Mouse (Mus musculus): ENCODE results near the gene Nlk. TPM values are rescaled to one million over a fixed set of nuclear protein-coding genes. Genes with fewer than 3 reads are reported as not detected.

Gene Nlk
- polyA plus RNA-seq, 1 experiment from 2014 or later, result 13.4 TPM

- Histone ChIP-seq H3K4me2 (replicated peaks; ENCODE audit: low read depth, low read length) (no peak overlapping the region), H3K4me1 (ENCODE audit: control insufficient read depth, insufficient read depth, low read length) (no peaks in the 10 kb centered on the region), H3K27me3 (ENCODE audit: control insufficient read depth, insufficient read depth, low read length) (no peaks in the 10 kb centered on the region), H3K36me3 (ENCODE audit: control insufficient read depth, insufficient read depth, low read length) (no peaks in the 10 kb centered on the region), H3K9me3 (ENCODE audit: control insufficient read depth, low read depth, low read length) (no peaks in the 10 kb centered on the region), H3K27ac (ENCODE audit: low read length) (no peak overlapping the region), H3K4me3 (ENCODE audit: low read depth, low read length) (no peak overlapping the region), H3K9ac (replicated peaks; ENCODE audit: low read depth, low read length) (no peak overlapping the region)
- no peak for ATAC-seq (ENCODE audit: insufficient number of reproducible peaks, insufficient read depth, low FRiP score, low read depth)
- 72% methylated on average over 3 of the region's 3 CpGs for WGBS
Observed at GRCm38 (mm10) chr11:78628871-78629270, 68.3 kb downstream of the Nlk start.

GRCm38 (mm10) chr11:78624377-78624776 lies 72.8 kb downstream of the Nlk start:
- Histone ChIP-seq H3K27me3 (ENCODE audit: control insufficient read depth, insufficient read depth, low read length) (no peaks in the 10 kb centered on the region), H3K27ac (ENCODE audit: low read length) (no peak overlapping the region), H3K4me2 (replicated peaks; ENCODE audit: low read depth, low read length) (no peak overlapping the region), H3K9ac (replicated peaks; ENCODE audit: low read depth, low read length) (no peak overlapping the region), H3K4me3 (ENCODE audit: low read depth, low read length) (no peak overlapping the region), H3K4me1 (ENCODE audit: control insufficient read depth, insufficient read depth, low read length) (no peaks in the 10 kb centered on the region), H3K36me3 (ENCODE audit: control insufficient read depth, insufficient read depth, low read length) (no peaks in the 10 kb centered on the region), H3K9me3 (ENCODE audit: control insufficient read depth, low read depth, low read length) (no peaks in the 10 kb centered on the region)
- 36% methylated on average over 3 of the region's 3 CpGs for WGBS
- no peak for ATAC-seq (ENCODE audit: insufficient number of reproducible peaks, insufficient read depth, low FRiP score, low read depth)

- Histone ChIP-seq H3K27ac (ENCODE audit: low read length) (no peak overlapping the region), H3K4me3 (ENCODE audit: low read depth, low read length) (no peak overlapping the region), H3K27me3 (ENCODE audit: control insufficient read depth, insufficient read depth, low read length) (no peaks in the 10 kb centered on the region), H3K9me3 (ENCODE audit: control insufficient read depth, low read depth, low read length) (no peaks in the 10 kb centered on the region), H3K4me2 (replicated peaks; ENCODE audit: low read depth, low read length) (no peak overlapping the region), H3K36me3 (ENCODE audit: control insufficient read depth, insufficient read depth, low read length) (peaks cover 3% of the 10 kb centered on the region; the same call in 1 of the 2 replicates), H3K9ac (replicated peaks; ENCODE audit: low read depth, low read length) (no peak overlapping the region), H3K4me1 (ENCODE audit: control insufficient read depth, insufficient read depth, low read length) (no peaks in the 10 kb centered on the region)
- ATAC-seq (ENCODE audit: insufficient number of reproducible peaks, insufficient read depth, low FRiP score, low read depth), result no peak
Observed at GRCm38 (mm10) chr11:78621926-78622325, 75.2 kb downstream of the Nlk start.

GRCm38 (mm10) chr11:78620179-78620578 lies 77.0 kb downstream of the Nlk start:
- ATAC-seq (ENCODE audit: insufficient number of reproducible peaks, insufficient read depth, low FRiP score, low read depth), result no peak
- H3K4me2 ChIP-seq (replicated peaks; ENCODE audit: low read depth, low read length), result no peak overlapping the region
- H3K4me3 ChIP-seq (ENCODE audit: low read depth, low read length), result no peak overlapping the region
- H3K36me3 ChIP-seq (ENCODE audit: control insufficient read depth, insufficient read depth, low read length), result peaks cover 6% of the 10 kb centered on the region; the same call in 1 of the 2 replicates
- no peak overlapping the region for H3K27ac ChIP-seq (ENCODE audit: low read length)
- no peaks in the 10 kb centered on the region for H3K27me3 ChIP-seq (ENCODE audit: control insufficient read depth, insufficient read depth, low read length)
- H3K9ac ChIP-seq (replicated peaks; ENCODE audit: low read depth, low read length), result no peak overlapping the region
- 91% methylated on average over 3 of the region's 3 CpGs for WGBS
- H3K9me3 ChIP-seq (ENCODE audit: control insufficient read depth, low read depth, low read length), result no peaks in the 10 kb centered on the region
- no peaks in the 10 kb centered on the region for H3K4me1 ChIP-seq (ENCODE audit: control insufficient read depth, insufficient read depth, low read length)

- Histone ChIP-seq H3K4me3 (ENCODE audit: low read depth, low read length) (no peak overlapping the region), H3K9ac (replicated peaks; ENCODE audit: low read depth, low read length) (0 out of 2 replicates have a peak overlapping the region, but pooled peaks have one; percentile 4), H3K27me3 (ENCODE audit: control insufficient read depth, insufficient read depth, low read length) (no peaks in the 10 kb centered on the region), H3K4me1 (ENCODE audit: control insufficient read depth, insufficient read depth, low read length) (no peaks in the 10 kb centered on the region), H3K9me3 (ENCODE audit: control insufficient read depth, low read depth, low read length) (no peaks in the 10 kb centered on the region), H3K36me3 (ENCODE audit: control insufficient read depth, insufficient read depth, low read length) (peaks cover 3% of the 10 kb centered on the region), H3K27ac (ENCODE audit: low read length) (no peak overlapping the region), H3K4me2 (replicated peaks; ENCODE audit: low read depth, low read length) (no peak overlapping the region)
- no peak for ATAC-seq (ENCODE audit: insufficient number of reproducible peaks, insufficient read depth, low FRiP score, low read depth)
Observed at GRCm38 (mm10) chr11:78611273-78611672, 85.9 kb downstream of the Nlk start.

GRCm38 (mm10) chr11:78609657-78610056 lies 87.5 kb downstream of the Nlk start:
- no peaks in the 10 kb centered on the region for H3K27me3 ChIP-seq (ENCODE audit: control insufficient read depth, insufficient read depth, low read length)
- H3K9me3 ChIP-seq (ENCODE audit: control insufficient read depth, low read depth, low read length), result no peaks in the 10 kb centered on the region
- no peak overlapping the region for H3K4me2 ChIP-seq (replicated peaks; ENCODE audit: low read depth, low read length)
- 84% methylated on average over 4 of the region's 4 CpGs for WGBS
- ATAC-seq (ENCODE audit: insufficient number of reproducible peaks, insufficient read depth, low FRiP score, low read depth), result no peak
- no peak overlapping the region for H3K9ac ChIP-seq (replicated peaks; ENCODE audit: low read depth, low read length)
- H3K36me3 ChIP-seq (ENCODE audit: control insufficient read depth, insufficient read depth, low read length), result no peaks in the 10 kb centered on the region; the same call in none of the 2 replicates
- H3K4me1 ChIP-seq (ENCODE audit: control insufficient read depth, insufficient read depth, low read length), result no peaks in the 10 kb centered on the region
- H3K27ac ChIP-seq (ENCODE audit: low read length), result no peak overlapping the region
- no peak overlapping the region for H3K4me3 ChIP-seq (ENCODE audit: low read depth, low read length)

- WGBS, result 88% methylated on average over 1 of the region's 1 CpGs
- H3K4me3 ChIP-seq (ENCODE audit: low read depth, low read length), result no peak overlapping the region
- no peaks in the 10 kb centered on the region for H3K4me1 ChIP-seq (ENCODE audit: control insufficient read depth, insufficient read depth, low read length)
- no peak overlapping the region for H3K4me2 ChIP-seq (replicated peaks; ENCODE audit: low read depth, low read length)
- no peak overlapping the region for H3K9ac ChIP-seq (replicated peaks; ENCODE audit: low read depth, low read length)
- H3K9me3 ChIP-seq (ENCODE audit: control insufficient read depth, low read depth, low read length), result no peaks in the 10 kb centered on the region
- no peak overlapping the region for H3K27ac ChIP-seq (ENCODE audit: low read length)
- no peaks in the 10 kb centered on the region for H3K27me3 ChIP-seq (ENCODE audit: control insufficient read depth, insufficient read depth, low read length)
- H3K36me3 ChIP-seq (ENCODE audit: control insufficient read depth, insufficient read depth, low read length), result no peaks in the 10 kb centered on the region; the same call in 1 of the 2 replicates
- ATAC-seq (ENCODE audit: insufficient number of reproducible peaks, insufficient read depth, low FRiP score, low read depth), result no peak
Observed at GRCm38 (mm10) chr11:78604826-78605225, 92.3 kb downstream of the Nlk start.

- Histone ChIP-seq H3K27ac (ENCODE audit: low read length) (no peak overlapping the region), H3K4me1 (ENCODE audit: control insufficient read depth, insufficient read depth, low read length) (no peaks in the 10 kb centered on the region), H3K27me3 (ENCODE audit: control insufficient read depth, insufficient read depth, low read length) (no peaks in the 10 kb centered on the region), H3K4me3 (ENCODE audit: low read depth, low read length) (no peak overlapping the region), H3K36me3 (ENCODE audit: control insufficient read depth, insufficient read depth, low read length) (no peaks in the 10 kb centered on the region; the same call in 1 of the 2 replicates), H3K9ac (replicated peaks; ENCODE audit: low read depth, low read length) (no peak overlapping the region), H3K4me2 (replicated peaks; ENCODE audit: low read depth, low read length) (no peak overlapping the region), H3K9me3 (ENCODE audit: control insufficient read depth, low read depth, low read length) (no peaks in the 10 kb centered on the region)
- WGBS, result 82% methylated on average over 3 of the region's 3 CpGs
- no peak for ATAC-seq (ENCODE audit: insufficient number of reproducible peaks, insufficient read depth, low FRiP score, low read depth)
Observed at GRCm38 (mm10) chr11:78602781-78603180, 94.4 kb downstream of the Nlk start.

- no peak overlapping the region for H3K4me3 ChIP-seq (ENCODE audit: low read depth, low read length)
- H3K27ac ChIP-seq (ENCODE audit: low read length), result no peak overlapping the region
- no peak for ATAC-seq (ENCODE audit: insufficient number of reproducible peaks, insufficient read depth, low FRiP score, low read depth)
- WGBS, result 47% methylated on average over 4 of the region's 4 CpGs
- no peak overlapping the region for H3K9ac ChIP-seq (replicated peaks; ENCODE audit: low read depth, low read length)
- H3K9me3 ChIP-seq (ENCODE audit: control insufficient read depth, low read depth, low read length), result no peaks in the 10 kb centered on the region
- no peak overlapping the region for H3K4me2 ChIP-seq (replicated peaks; ENCODE audit: low read depth, low read length)
- H3K36me3 ChIP-seq (ENCODE audit: control insufficient read depth, insufficient read depth, low read length), result no peaks in the 10 kb centered on the region; the same call in 1 of the 2 replicates
- H3K27me3 ChIP-seq (ENCODE audit: control insufficient read depth, insufficient read depth, low read length), result no peaks in the 10 kb centered on the region
- no peaks in the 10 kb centered on the region for H3K4me1 ChIP-seq (ENCODE audit: control insufficient read depth, insufficient read depth, low read length)
Observed at GRCm38 (mm10) chr11:78600926-78601590, 96.1 kb downstream of the Nlk start.

Data from stomach, embryonic 14.5 days (tissue).